Mouse (Mus musculus) E14TG2a.4 (cell line): Measurements from ENCODE around the gene Rybp.

ENCODE experiments used
- CTCF ChIP-seq: conservative IDR thresholded peaks from 2 replicates; pipeline ENCODE4 v1.5.1; 2014; ENCODE audit warnings: low read length
- POU5F1 ChIP-seq: IDR thresholded peaks from 2 replicates; pipeline ENCODE4 v1.6.1; 2014; ENCODE audit warnings: low read length, borderline replicate concordance

GRCm38 (mm10) chr6:100314201-100314600 lies 26.9 kb upstream of the Rybp start:
- TF ChIP-seq CTCF (no peak), POU5F1 (no peak)
